Mouse (Mus musculus): ENCODE data around the gene Jrkl. TPM values are rescaled to one million over a fixed set of nuclear protein-coding genes. Genes with fewer than 3 reads are reported as not detected.

Jrkl gene
- polyA plus RNA-seq (2015; fragmentation: Nextera tagmentation; extraction: Ambion mirVana): 12.2 and 13.9 TPM in 2 replicates

GRCm38 (mm10) chr9:13245481-13245880 is at the start of gene Jrkl:
Gene Jrkl (minus strand): TSS chr9:13245829.
- 0 out of 2 replicates have a peak, but pooled peaks have one; percentile 24 for ATAC-seq
- no peaks in the 10 kb centered on the region for H3K36me3 ChIP-seq
- no peaks in the 10 kb centered on the region for H3K9me3 ChIP-seq
- peak within 1 kb of the TSS; percentile 61 for H3K4me2 ChIP-seq (replicated peaks)
- peak within 1 kb of the TSS; percentile 73 for H3K4me3 ChIP-seq (replicated peaks)
- H3K4me1 ChIP-seq (replicated peaks): peaks cover 24% of the 10 kb centered on the region
- WGBS: 6% methylated on average over 10 of the region's 10 CpGs
- H3K9ac ChIP-seq (replicated peaks): peak within 1 kb of the TSS; percentile 66
- H3K27me3 ChIP-seq: no peaks in the 10 kb centered on the region
- peak within 1 kb of the TSS; percentile 62 for H3K27ac ChIP-seq

GRCm38 (mm10) chr9:13287482-13287881 is 41.9 kb upstream of the Jrkl start:
- no peaks in the 10 kb centered on the region for H3K36me3 ChIP-seq
- no peaks in the 10 kb centered on the region for H3K4me1 ChIP-seq (replicated peaks)
- H3K27me3 ChIP-seq: no peaks in the 10 kb centered on the region
- WGBS: 71% methylated on average over 2 of the region's 2 CpGs
- H3K9me3 ChIP-seq: no peaks in the 10 kb centered on the region
- H3K27ac ChIP-seq: no peak overlapping the region
- no peak overlapping the region for H3K4me3 ChIP-seq (replicated peaks)
- ATAC-seq: no peak
- H3K4me2 ChIP-seq (replicated peaks): no peak overlapping the region
- H3K9ac ChIP-seq (replicated peaks): no peak overlapping the region

- no peak overlapping the region for H3K27ac ChIP-seq
- H3K9me3 ChIP-seq: no peaks in the 10 kb centered on the region
- no peaks in the 10 kb centered on the region for H3K4me1 ChIP-seq (replicated peaks)
- 87% methylated on average over 1 of the region's 1 CpGs for WGBS
- H3K9ac ChIP-seq (replicated peaks): no peak overlapping the region
- no peak overlapping the region for H3K4me3 ChIP-seq (replicated peaks)
- no peaks in the 10 kb centered on the region for H3K27me3 ChIP-seq
- no peak overlapping the region for H3K4me2 ChIP-seq (replicated peaks)
- no peaks in the 10 kb centered on the region for H3K36me3 ChIP-seq
- ATAC-seq: no peak
Measured at GRCm38 (mm10) chr9:13273219-13273618, 27.6 kb upstream of the Jrkl start.

- Histone ChIP-seq H3K4me2 (replicated peaks) (no peak overlapping the region), H3K27ac (no peak overlapping the region), H3K4me3 (replicated peaks) (no peak overlapping the region), H3K36me3 (no peaks in the 10 kb centered on the region), H3K9ac (replicated peaks) (no peak overlapping the region), H3K27me3 (no peaks in the 10 kb centered on the region), H3K4me1 (replicated peaks) (no peaks in the 10 kb centered on the region), H3K9me3 (no peaks in the 10 kb centered on the region)
- no peak for ATAC-seq
- WGBS: 93% methylated on average over 3 of the region's 3 CpGs
Measured at GRCm38 (mm10) chr9:13260980-13261379, 15.4 kb upstream of the Jrkl start.

GRCm38 (mm10) chr9:13258173-13258572 is 12.5 kb upstream of the Jrkl start:
- H3K4me2 ChIP-seq (replicated peaks): no peak overlapping the region
- no peak overlapping the region for H3K4me3 ChIP-seq (replicated peaks)
- no peaks in the 10 kb centered on the region for H3K9me3 ChIP-seq
- no peaks in the 10 kb centered on the region for H3K4me1 ChIP-seq (replicated peaks)
- H3K27ac ChIP-seq: no peak overlapping the region
- H3K27me3 ChIP-seq: no peaks in the 10 kb centered on the region
- no peak overlapping the region for H3K9ac ChIP-seq (replicated peaks)
- no peaks in the 10 kb centered on the region for H3K36me3 ChIP-seq
- 97% methylated on average over 2 of the region's 2 CpGs for WGBS
- no peak for ATAC-seq

- H3K27ac ChIP-seq: no peak overlapping the region
- no peaks in the 10 kb centered on the region; the same call in 1 of the 2 replicates for H3K36me3 ChIP-seq
- no peak overlapping the region for H3K4me3 ChIP-seq (replicated peaks)
- no peaks in the 10 kb centered on the region for H3K27me3 ChIP-seq
- no peaks in the 10 kb centered on the region for H3K9me3 ChIP-seq
- ATAC-seq: no peak
- no peak overlapping the region for H3K4me2 ChIP-seq (replicated peaks)
- H3K9ac ChIP-seq (replicated peaks): no peak overlapping the region
- 100% methylated on average over 1 of the region's 1 CpGs for WGBS
- no peaks in the 10 kb centered on the region for H3K4me1 ChIP-seq (replicated peaks)
Measured at GRCm38 (mm10) chr9:13256726-13257125, 11.1 kb upstream of the Jrkl start.

- Histone ChIP-seq H3K4me2 (replicated peaks) (no peak overlapping the region), H3K36me3 (no peaks in the 10 kb centered on the region; the same call in 1 of the 2 replicates), H3K4me3 (replicated peaks) (no peak overlapping the region), H3K9ac (replicated peaks) (no peak overlapping the region), H3K27me3 (no peaks in the 10 kb centered on the region), H3K9me3 (no peaks in the 10 kb centered on the region), H3K4me1 (replicated peaks) (peaks cover 8% of the 10 kb centered on the region), H3K27ac (no peak overlapping the region)
- 86% methylated on average over 2 of the region's 2 CpGs for WGBS
- no peak for ATAC-seq
Measured at GRCm38 (mm10) chr9:13251251-13251650, 5.6 kb upstream of the Jrkl start.

GRCm38 (mm10) chr9:13248104-13248503 is 2.5 kb upstream of the Jrkl start:
- ATAC-seq: no peak
- Histone ChIP-seq H3K4me2 (replicated peaks) (peak overlapping the region; percentile 81; the same call in 1 of the 2 replicates), H3K27ac (no peak overlapping the region), H3K4me1 (replicated peaks) (peaks cover 24% of the 10 kb centered on the region), H3K27me3 (no peaks in the 10 kb centered on the region), H3K4me3 (replicated peaks) (no peak overlapping the region), H3K9ac (replicated peaks) (no peak overlapping the region; the same call in 1 of the 2 replicates), H3K9me3 (no peaks in the 10 kb centered on the region), H3K36me3 (no peaks in the 10 kb centered on the region; the same call in 1 of the 2 replicates)
- 95% methylated on average over 4 of the region's 4 CpGs for WGBS

- 2% methylated on average over 29 of the region's 39 CpGs for WGBS
- peaks cover 24% of the 10 kb centered on the region for H3K4me1 ChIP-seq (replicated peaks)
- H3K4me3 ChIP-seq (replicated peaks): peak within 1 kb of the TSS; percentile 73
- H3K9ac ChIP-seq (replicated peaks): peak within 1 kb of the TSS; percentile 81
- no peaks in the 10 kb centered on the region for H3K9me3 ChIP-seq
- peak within 1 kb of the TSS; percentile 83 for H3K27ac ChIP-seq
- peak; percentile 98 for ATAC-seq
- H3K4me2 ChIP-seq (replicated peaks): peak within 1 kb of the TSS; percentile 81
- no peaks in the 10 kb centered on the region for H3K27me3 ChIP-seq
- no peaks in the 10 kb centered on the region for H3K36me3 ChIP-seq
Measured at GRCm38 (mm10) chr9:13246815-13247638, 1.4 kb upstream of the Jrkl start, which contains the start of gene Ccdc82. Gene Ccdc82 (plus strand): TSS chr9:13246955.

GRCm38 (mm10) chr9:13242321-13242720 is 3.3 kb downstream of the Jrkl start:
- Histone ChIP-seq H3K4me3 (replicated peaks) (no peak overlapping the region), H3K27ac (no peak overlapping the region), H3K9me3 (no peaks in the 10 kb centered on the region), H3K27me3 (no peaks in the 10 kb centered on the region), H3K4me1 (replicated peaks) (peaks cover 19% of the 10 kb centered on the region), H3K9ac (replicated peaks) (no peak overlapping the region), H3K4me2 (replicated peaks) (no peak overlapping the region), H3K36me3 (no peaks in the 10 kb centered on the region)
- no peak for ATAC-seq

GRCm38 (mm10) chr9:13231545-13232216 is 13.9 kb downstream of the Jrkl start:
- no peak overlapping the region for H3K27ac ChIP-seq
- H3K4me1 ChIP-seq (replicated peaks): no peaks in the 10 kb centered on the region
- no peaks in the 10 kb centered on the region for H3K27me3 ChIP-seq
- no peak overlapping the region for H3K9ac ChIP-seq (replicated peaks)
- 18% methylated on average over 5 of the region's 5 CpGs for WGBS
- H3K9me3 ChIP-seq: 0 out of 2 replicates have a peak, but pooled peaks cover 4% of the 10 kb centered on the region
- no peak overlapping the region for H3K4me3 ChIP-seq (replicated peaks)
- H3K36me3 ChIP-seq: no peaks in the 10 kb centered on the region
- peak; percentile 70 for ATAC-seq
- H3K4me2 ChIP-seq (replicated peaks): no peak overlapping the region

- Histone ChIP-seq H3K36me3 (no peaks in the 10 kb centered on the region), H3K4me1 (replicated peaks) (no peaks in the 10 kb centered on the region), H3K27ac (no peak overlapping the region), H3K4me2 (replicated peaks) (no peak overlapping the region), H3K9me3 (0 out of 2 replicates have a peak, but pooled peaks cover 4% of the 10 kb centered on the region), H3K4me3 (replicated peaks) (no peak overlapping the region), H3K27me3 (no peaks in the 10 kb centered on the region), H3K9ac (replicated peaks) (no peak overlapping the region)
- 0 out of 2 replicates have a peak, but pooled peaks have one; percentile 17 for ATAC-seq
- WGBS: 9% methylated on average over 4 of the region's 4 CpGs
Measured at GRCm38 (mm10) chr9:13230553-13230952, 15.1 kb downstream of the Jrkl start.

Measured in midbrain, embryonic 13.5 days (tissue).